Mouse (Mus musculus) MEL (cell line): ENCODE data around the gene Ppp4c.

Source experiments
- CTCF ChIP-seq, 3 experiments: IDR thresholded peaks in 2 of 3; conservative IDR thresholded peaks in 1 of 3; 2 replicates each; pipeline ENCODE4 v1.5.1; 2011 to 2012; ENCODE audit warnings: low read length in 3 of 3, low read depth in 2 of 3, mild to moderate bottlenecking in 2 of 3, improper control_type of control experiment in 1 of 3, inconsistent platforms in 1 of 3, mixed read lengths in 1 of 3, moderate library complexity in 1 of 3; ENCODE audit not compliant: control insufficient read depth in 1 of 3, insufficient read depth in 1 of 3, poor library complexity in 1 of 3, severe bottlenecking in 1 of 3
- GABPA ChIP-seq: IDR thresholded peaks from 2 replicates; pipeline ENCODE4 v1.6.1; 2012; ENCODE audit warnings: low read depth, mild to moderate bottlenecking, inconsistent platforms, low read length, improper control_type of control experiment, moderate library complexity
- MAFK ChIP-seq: IDR thresholded peaks from 2 replicates; pipeline ENCODE4 v1.6.1; 2011; ENCODE audit warnings: low read depth, mild to moderate bottlenecking, low read length, improper control_type of control experiment, borderline replicate concordance
- MAX ChIP-seq: IDR thresholded peaks from 2 replicates; pipeline ENCODE4 v1.6.1; 2011; ENCODE audit warnings: low read length, improper control_type of control experiment
- MEF2A ChIP-seq: IDR thresholded peaks from 2 replicates; pipeline ENCODE4 v1.6.1; 2014; ENCODE audit warnings: low read depth, mild to moderate bottlenecking, inconsistent platforms, low read length, improper control_type of control experiment; ENCODE audit not compliant: poor library complexity, insufficient replicate concordance, severe bottlenecking; ENCODE audit errors: extremely low read depth
- POLR2A ChIP-seq, 2 experiments: IDR thresholded peaks; 2 replicates each; pipeline ENCODE4 v1.6.1; 2011 to 2012; ENCODE audit warnings: low read length in 2 of 2, mild to moderate bottlenecking in 2 of 2, control low read depth in 1 of 2, improper control_type of control experiment in 1 of 2, low read depth in 1 of 2, moderate library complexity in 1 of 2; ENCODE audit not compliant: control insufficient read depth in 1 of 2, insufficient read depth in 1 of 2, poor library complexity in 1 of 2
- RAD21 ChIP-seq: IDR thresholded peaks from 2 replicates; pipeline ENCODE4 v1.6.1; 2011; ENCODE audit warnings: mild to moderate bottlenecking, low read depth, low read length, improper control_type of control experiment
- RCOR1 ChIP-seq: IDR thresholded peaks from 2 replicates; pipeline ENCODE4 v1.6.1; 2012; ENCODE audit warnings: low read depth, mild to moderate bottlenecking, inconsistent platforms, low read length, improper control_type of control experiment
- SIN3A ChIP-seq: IDR thresholded peaks from 2 replicates; pipeline ENCODE4 v1.6.1; 2012; ENCODE audit warnings: low read length, improper control_type of control experiment, inconsistent platforms
- ZNF384 ChIP-seq: IDR thresholded peaks from 2 replicates; pipeline ENCODE4 v1.6.1; 2012; ENCODE audit warnings: low read depth, mild to moderate bottlenecking, inconsistent platforms, low read length, improper control_type of control experiment

DNA sequence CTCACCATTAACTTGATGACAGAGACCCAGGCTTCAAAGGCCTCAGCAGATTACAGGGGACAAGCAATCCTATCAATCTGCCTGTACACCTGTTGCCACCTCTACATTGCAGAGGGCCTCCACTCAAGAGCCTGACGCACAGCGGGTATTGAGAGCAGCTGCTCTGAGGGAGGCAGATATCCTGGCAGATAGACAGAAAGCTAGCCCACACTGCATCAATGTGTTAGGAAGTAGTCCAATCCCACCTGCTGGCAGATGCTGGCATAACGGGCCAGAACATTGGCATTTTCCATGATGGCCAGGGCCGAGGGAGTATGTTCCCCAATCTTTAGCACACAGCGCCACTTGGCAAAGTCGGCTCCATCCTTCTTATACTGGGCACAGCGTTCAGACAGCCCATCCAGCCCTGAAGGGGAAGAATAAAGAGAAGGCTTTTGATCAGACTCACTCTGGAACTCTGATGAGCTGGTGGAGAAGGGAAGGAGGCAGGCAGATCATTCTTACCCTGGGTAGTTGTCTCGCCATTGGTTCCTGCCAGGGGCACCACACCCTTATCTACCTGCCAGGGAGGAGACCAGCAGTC lies 4.1 kb upstream of the Ppp4c start:
- TF ChIP-seq POLR2A (IDR thresholded peaks at IDR 0.05; ENCODE audit: control insufficient read depth in 1 of 2, insufficient read depth in 1 of 2, low read depth in 1 of 2, low read length in 2 of 2, poor library complexity in 1 of 2), result no peak; a peak in 1 of 4 replicates
- peak in 2 of 3 experiments; percentile 19 to 23; a peak in 1 of 6 replicates for TF ChIP-seq CTCF (IDR thresholded peaks at IDR 0.05 in 2 of 3, conservative IDR thresholded peaks at IDR 0.05 in 1 of 3; ENCODE audit: control insufficient read depth in 1 of 3, insufficient read depth in 1 of 3, low read depth in 2 of 3, low read length in 3 of 3, poor library complexity in 1 of 3, severe bottlenecking in 1 of 3)
- no peak for TF ChIP-seq ZNF384
- TF ChIP-seq MEF2A, result no peak
- no peak for TF ChIP-seq RCOR1
- TF ChIP-seq GABPA, result no peak
- TF ChIP-seq RAD21, result no peak
- TF ChIP-seq MAX, result no peak
- TF ChIP-seq SIN3A, result no peak
- no peak for TF ChIP-seq MAFK
